Mouse (Mus musculus): ENCODE results near the gene Spata31d1a.

DNA sequence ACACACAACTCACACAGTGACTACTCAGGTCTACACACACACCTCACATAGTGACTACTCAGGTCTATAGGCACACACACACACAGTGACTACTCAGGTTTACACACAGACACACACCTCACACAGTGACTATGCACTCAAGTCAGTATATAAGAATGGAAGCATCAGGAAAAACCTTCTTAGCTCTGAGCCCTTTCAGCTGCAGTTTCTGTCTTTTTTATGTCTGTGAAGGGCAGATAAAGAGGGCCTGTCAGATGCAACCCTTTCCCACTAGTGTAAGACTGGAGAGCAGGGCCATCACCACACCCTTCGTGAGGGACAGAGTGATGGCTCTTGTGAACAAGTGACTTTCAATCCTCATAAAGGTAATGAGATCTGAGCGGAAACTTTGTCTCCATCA is 28.3 kb upstream of the Spata31d1a start:
- TF ChIP-seq CTCF (IDR thresholded peaks at IDR 0.05; ENCODE audit: low read depth) (no peak), EP300 (IDR thresholded peaks at IDR 0.05; ENCODE audit: low read depth) (no peak)
